Mouse (Mus musculus) bone marrow, adult 2 months (tissue): ENCODE results near the gene Zbtb45.
A peak's percentile ranks its signal among the peaks of the same experiment; 100 is the strongest.

Experiments
- CTCF ChIP-seq: fragments of 200-500 bp; IDR thresholded peaks from 2 replicates; pipeline ENCODE4 v1.5.1; 2011; ENCODE audit warnings: low read length, control low read depth; ENCODE audit not compliant: control insufficient read depth, insufficient read depth
- POLR2A ChIP-seq: fragments of 200-500 bp; IDR thresholded peaks from 2 replicates; pipeline ENCODE4 v1.6.1; 2011; ENCODE audit warnings: low read depth, mild to moderate bottlenecking, control low read depth, low read length, borderline replicate concordance; ENCODE audit not compliant: control insufficient read depth

GRCm38 (mm10) chr7:13022773-13023535, 13.1 kb upstream of the Zbtb45 start:
- TF ChIP-seq CTCF (no peak), POLR2A (peak; percentile 51; the same call in 1 of the 2 replicates)
